Mouse (Mus musculus) heart, adult 2 months (tissue): ENCODE data around the gene Rpia. TPM values are rescaled to one million over a fixed set of nuclear protein-coding genes. Genes with fewer than 3 reads are reported as not detected.

Source experiments
- DNase-seq, 2 experiments: peaks; one replicate each; pipeline ENCODE4 v3.0.0; 2021
- H3K27ac ChIP-seq: fragments of 200-600 bp; 2 replicates; pipeline ENCODE4 v1.8.1; 2022
- H3K27me3 ChIP-seq: fragments of 200-500 bp; 2 replicates; pipeline ENCODE4 v1.6.1; 2012; ENCODE audit warnings: mild to moderate bottlenecking, low read length, inconsistent platforms, mixed read lengths; ENCODE audit not compliant: control insufficient read depth, insufficient read depth
- H3K36me3 ChIP-seq: fragments of 200-500 bp; 2 replicates; pipeline ENCODE4 v1.6.1; 2012; ENCODE audit warnings: low read length, inconsistent platforms; ENCODE audit not compliant: control insufficient read depth, insufficient read depth
- H3K4me1 ChIP-seq: fragments of 200-500 bp; 2 replicates; pipeline ENCODE4 v1.6.1; 2011; ENCODE audit warnings: low read length; ENCODE audit not compliant: control insufficient read depth, insufficient read depth
- H3K4me3 ChIP-seq: fragments of 200-600 bp; 2 replicates; pipeline ENCODE4 v1.8.1; 2022
- H3K79me2 ChIP-seq: fragments of 200-500 bp; replicated peaks from 2 replicates; pipeline ENCODE4 v1.6.1; 2012; ENCODE audit warnings: mild to moderate bottlenecking, inconsistent platforms, low read length, moderate library complexity, mixed read lengths; ENCODE audit not compliant: control insufficient read depth, insufficient read depth
- H3K9ac ChIP-seq: fragments of 200-500 bp; 2 replicates; pipeline ENCODE4 v1.6.1; 2012; ENCODE audit warnings: low read depth, mild to moderate bottlenecking, control low read depth, inconsistent platforms, low read length, mixed read lengths
- CTCF ChIP-seq: fragments of 200-600 bp; IDR thresholded peaks from 2 replicates; pipeline ENCODE4 v1.8.1; 2022; ENCODE audit warnings: antibody characterized with exemption, mild to moderate bottlenecking, moderate library complexity
- EP300 ChIP-seq: fragments of 200-500 bp; IDR thresholded peaks from 2 replicates; pipeline ENCODE4 v1.6.1; 2011; ENCODE audit warnings: low read depth, low read length, control low read depth; ENCODE audit not compliant: insufficient read depth
- POLR2A ChIP-seq: fragments of 200-500 bp; IDR thresholded peaks from 2 replicates; pipeline ENCODE4 v1.6.1; 2011; ENCODE audit warnings: mild to moderate bottlenecking, low read depth, low read length, control low read depth; ENCODE audit not compliant: insufficient read depth
- WGBS: fragments of 180-500 bp; shearing (Covaris S2); methylation state at CpG from one replicate; pipeline ENCODE4 v1.1.7; 2018; 5-methylcytosine and 5-hydroxymethylcytosine counted together
- intact Hi-C: fragments of 180-260 bp; cut with DNase I; formaldehyde crosslinking; loops from one replicate; pipeline ENCODE4 v1.15.1; 2025
- polyA plus RNA-seq: library from polyadenylated mRNA; depleted of rRNA; stranded (reverse); fragments of >200 nt; gene quantifications from 2 replicates; pipeline ENCODE4 v1.2.3, GENCODE M21; 2012
- total RNA-seq, 2 experiments: library from RNA; stranded (reverse); gene quantifications; 2 replicates each; pipeline ENCODE4 v1.2.3; 2021

Gene Rpia
- total and polyA plus RNA-seq, 3 experiments: 6.6 to 15.2 (median 12.9) TPM

GRCm38 (mm10) chr6:70751251-70751897, 40.7 kb downstream of the Rpia start:
- Histone ChIP-seq H3K27ac (no peak overlapping the region), H3K4me3 (no peak overlapping the region), H3K4me1 (no peaks in the 10 kb centered on the region), H3K36me3 (no peaks in the 10 kb centered on the region), H3K9ac (no peak overlapping the region), H3K79me2 (no peaks in the 10 kb centered on the region), H3K27me3 (no peaks in the 10 kb centered on the region)
- 70% methylated on average over 8 of the region's 8 CpGs for WGBS
- intact Hi-C loops: no loop called here
- no peak for TF ChIP-seq CTCF
- no peak for TF ChIP-seq POLR2A
- no peak for TF ChIP-seq EP300
- no peak for DNase-seq

- Histone ChIP-seq H3K36me3 (no peaks in the 10 kb centered on the region), H3K79me2 (no peaks in the 10 kb centered on the region), H3K9ac (no peak overlapping the region), H3K27ac (no peak overlapping the region), H3K27me3 (no peaks in the 10 kb centered on the region), H3K4me3 (no peak overlapping the region), H3K4me1 (no peaks in the 10 kb centered on the region)
- intact Hi-C loops: no loop called here
- 65% methylated on average over 1 of the region's 1 CpGs for WGBS
- no peak for DNase-seq
- TF ChIP-seq CTCF: no peak
Measured at GRCm38 (mm10) chr6:70749750-70750149, 42.3 kb downstream of the Rpia start.

GRCm38 (mm10) chr6:70747702-70748101, 44.3 kb downstream of the Rpia start:
- H3K9ac ChIP-seq: no peak overlapping the region
- no peak overlapping the region for H3K4me3 ChIP-seq
- no peak overlapping the region for H3K27ac ChIP-seq
- intact Hi-C loops: no loop called here
- no peaks in the 10 kb centered on the region for H3K36me3 ChIP-seq
- H3K79me2 ChIP-seq: no peaks in the 10 kb centered on the region
- H3K27me3 ChIP-seq: no peaks in the 10 kb centered on the region
- no peak for TF ChIP-seq EP300
- no peak for TF ChIP-seq POLR2A
- TF ChIP-seq CTCF: no peak
- DNase-seq: no peak
- WGBS: 92% methylated on average over 5 of the region's 5 CpGs
- no peaks in the 10 kb centered on the region for H3K4me1 ChIP-seq

- Histone ChIP-seq H3K27ac (no peak overlapping the region), H3K79me2 (no peaks in the 10 kb centered on the region), H3K4me3 (no peak overlapping the region), H3K36me3 (no peaks in the 10 kb centered on the region), H3K27me3 (no peaks in the 10 kb centered on the region), H3K9ac (no peak overlapping the region), H3K4me1 (no peaks in the 10 kb centered on the region)
- DNase-seq: no peak
- WGBS: 77% methylated on average over 5 of the region's 5 CpGs
- TF ChIP-seq CTCF: no peak
- TF ChIP-seq EP300: no peak
- intact Hi-C loops: no loop called here
Measured at GRCm38 (mm10) chr6:70743902-70744301, 48.1 kb downstream of the Rpia start.

- Histone ChIP-seq H3K79me2 (no peaks in the 10 kb centered on the region), H3K27ac (no peak overlapping the region), H3K36me3 (no peaks in the 10 kb centered on the region), H3K27me3 (no peaks in the 10 kb centered on the region), H3K4me1 (no peaks in the 10 kb centered on the region), H3K4me3 (no peak overlapping the region), H3K9ac (no peak overlapping the region)
- intact Hi-C loops: no loop called here
- TF ChIP-seq EP300 (no peak), POLR2A (no peak), CTCF (no peak)
- 88% methylated on average over 4 of the region's 4 CpGs for WGBS
- DNase-seq: no peak
Measured at GRCm38 (mm10) chr6:70742833-70743232, 49.2 kb downstream of the Rpia start.

GRCm38 (mm10) chr6:70740535-70740934, 51.5 kb downstream of the Rpia start:
- Histone ChIP-seq H3K27me3 (no peaks in the 10 kb centered on the region), H3K36me3 (no peaks in the 10 kb centered on the region), H3K27ac (no peak overlapping the region), H3K4me3 (no peak overlapping the region), H3K79me2 (no peaks in the 10 kb centered on the region), H3K9ac (no peak overlapping the region), H3K4me1 (no peaks in the 10 kb centered on the region)
- no peak for TF ChIP-seq EP300
- TF ChIP-seq POLR2A: no peak
- no peak for TF ChIP-seq CTCF
- no peak for DNase-seq
- intact Hi-C loops: no loop called here
